Mouse (Mus musculus): ENCODE results near the gene Mnd1.

Gene Mnd1

DNA sequence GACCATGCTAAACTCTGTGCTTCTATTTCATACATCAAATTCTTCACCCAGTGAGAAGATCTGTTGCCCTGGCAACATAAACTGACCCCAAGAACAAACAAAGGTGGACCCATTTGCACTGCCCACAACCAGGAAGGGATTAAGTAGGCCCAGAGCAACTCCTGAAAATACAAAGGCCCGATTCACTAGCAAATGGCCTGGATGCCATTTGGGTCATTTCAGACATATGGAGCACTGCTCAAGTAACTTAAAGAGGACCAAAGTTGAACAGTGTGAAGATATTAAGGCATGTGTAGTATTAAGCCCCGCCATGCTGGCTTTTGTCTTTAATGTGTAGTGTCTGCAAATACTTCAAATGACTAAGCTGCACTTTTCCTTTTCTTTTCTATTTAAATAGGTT, 68.7 kb downstream of the Mnd1 start:
- no peak for DNase-seq

DNA sequence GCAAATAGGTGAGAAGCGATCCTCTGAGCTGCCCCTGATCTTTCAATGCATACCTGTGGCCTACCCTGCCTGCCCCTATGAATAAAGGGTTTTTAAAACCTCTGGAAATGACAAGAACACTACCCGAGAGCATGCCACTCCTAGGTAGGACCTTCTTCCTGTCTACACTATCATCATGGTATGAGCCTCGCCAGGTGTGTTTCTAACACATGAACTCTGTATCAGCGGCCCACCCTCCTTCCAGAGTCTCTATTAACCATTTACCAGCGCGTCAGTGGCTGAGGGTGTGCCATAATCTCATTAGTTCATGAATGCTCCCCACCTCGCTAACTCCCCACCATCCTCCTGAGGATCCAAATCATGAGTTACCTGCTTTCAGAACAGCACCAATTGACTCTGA, 69.2 kb downstream of the Mnd1 start:
- no peak for DNase-seq

GRCm38 (mm10) chr3:84085429-84085828, 70.2 kb downstream of the Mnd1 start:
- DNase-seq: no peak

- no peak for DNase-seq
These were observed 74.3 kb downstream of the Mnd1 start for GRCm38 (mm10) chr3:84081208-84081722.

DNA sequence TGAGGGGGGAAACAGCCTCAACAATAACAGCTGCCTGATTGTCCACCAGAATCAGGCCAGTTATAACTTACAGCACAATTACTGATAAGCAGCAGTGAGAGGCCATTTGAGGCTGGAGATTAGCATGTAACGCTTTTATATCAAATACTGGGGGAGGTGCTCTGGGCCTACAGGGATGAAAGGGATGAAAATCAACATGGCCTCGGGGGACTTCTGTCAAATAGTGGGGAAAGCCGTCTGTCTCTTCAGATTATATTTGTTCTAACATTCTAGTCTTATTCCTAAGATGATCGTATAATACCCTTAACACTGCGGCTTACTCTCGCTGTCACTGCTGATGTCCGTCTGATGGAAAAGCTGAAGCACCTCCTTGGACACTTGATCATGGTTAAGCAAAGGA, 75.5 kb downstream of the Mnd1 start:
- no peak for DNase-seq

- DNase-seq: no peak
These were observed 78.1 kb downstream of the Mnd1 start for GRCm38 (mm10) chr3:84077505-84077904.

- no peak for DNase-seq
These were observed 78.8 kb downstream of the Mnd1 start for GRCm38 (mm10) chr3:84076543-84077332.

GRCm38 (mm10) chr3:84075516-84075915, 80.1 kb downstream of the Mnd1 start:
- no peak for DNase-seq

DNA sequence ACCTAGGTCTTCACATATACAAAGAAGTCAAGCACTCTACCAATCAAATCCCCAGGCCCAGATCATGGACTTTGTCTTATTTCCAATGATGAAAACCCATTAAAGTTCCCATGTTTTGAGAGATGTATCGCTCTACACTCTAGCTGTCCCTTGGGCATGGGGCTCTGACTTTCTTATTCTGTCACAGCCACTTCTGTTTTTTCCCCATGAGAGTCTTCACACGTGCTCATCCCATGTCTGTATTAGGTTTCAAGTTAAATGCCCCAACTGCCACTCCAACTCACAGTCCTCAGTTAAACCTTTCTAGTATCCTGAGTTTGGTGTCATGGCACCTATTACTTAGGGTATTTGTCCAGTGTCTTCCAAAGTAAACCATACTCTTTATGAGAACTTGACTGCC, 80.8 kb downstream of the Mnd1 start:
- no peak for DNase-seq

GRCm38 (mm10) chr3:84071641-84072040, 83.9 kb downstream of the Mnd1 start:
- DNase-seq: peak; percentile 27

GRCm38 (mm10) chr3:84070811-84071210, 84.8 kb downstream of the Mnd1 start:
- DNase-seq: no peak

DNA sequence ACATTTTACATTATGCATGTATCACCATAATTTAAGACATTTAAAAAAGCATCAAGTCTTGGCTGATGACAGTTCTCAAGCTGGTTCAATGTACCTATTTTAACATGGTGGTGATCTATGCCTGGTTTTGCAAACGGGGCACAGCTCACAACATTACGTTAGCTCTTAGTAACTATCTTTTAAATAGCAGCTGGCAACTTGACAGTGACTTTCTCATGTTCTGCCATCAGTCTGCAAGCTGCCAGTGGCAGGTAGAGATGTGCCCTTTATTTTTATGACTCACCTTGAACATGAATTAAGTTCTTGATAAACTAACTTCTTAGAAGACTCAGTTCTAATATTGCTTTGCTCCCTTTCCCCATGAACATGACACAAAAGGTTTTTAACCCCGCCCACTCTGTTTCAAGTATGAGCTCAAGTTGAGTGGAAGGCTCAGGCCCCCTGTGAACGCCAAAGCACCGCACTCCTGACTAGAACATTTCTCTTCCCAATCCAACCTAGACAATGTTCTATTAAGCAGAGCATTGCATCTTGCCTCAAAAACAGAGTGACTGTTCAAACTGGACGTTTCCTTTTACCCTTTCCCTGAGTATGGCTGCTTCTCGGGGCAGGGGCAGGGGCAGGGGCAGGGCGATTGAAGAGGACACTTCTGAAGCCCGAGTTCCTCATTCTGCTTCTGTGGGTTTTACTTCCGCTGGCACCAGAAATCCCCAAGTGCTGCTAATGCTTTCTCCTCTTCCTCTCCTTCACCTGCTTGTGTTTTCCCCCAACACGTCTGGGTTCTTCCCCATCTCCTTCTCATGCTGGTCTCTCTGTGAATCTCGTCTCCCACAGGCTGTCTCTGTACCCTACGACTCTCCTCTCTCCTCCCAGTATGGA, 86.5 kb downstream of the Mnd1 start:
- DNase-seq: peak; percentile 26

- peak; percentile 49 for DNase-seq
These were observed 89.8 kb downstream of the Mnd1 start for GRCm38 (mm10) chr3:84065825-84066224.

DNA sequence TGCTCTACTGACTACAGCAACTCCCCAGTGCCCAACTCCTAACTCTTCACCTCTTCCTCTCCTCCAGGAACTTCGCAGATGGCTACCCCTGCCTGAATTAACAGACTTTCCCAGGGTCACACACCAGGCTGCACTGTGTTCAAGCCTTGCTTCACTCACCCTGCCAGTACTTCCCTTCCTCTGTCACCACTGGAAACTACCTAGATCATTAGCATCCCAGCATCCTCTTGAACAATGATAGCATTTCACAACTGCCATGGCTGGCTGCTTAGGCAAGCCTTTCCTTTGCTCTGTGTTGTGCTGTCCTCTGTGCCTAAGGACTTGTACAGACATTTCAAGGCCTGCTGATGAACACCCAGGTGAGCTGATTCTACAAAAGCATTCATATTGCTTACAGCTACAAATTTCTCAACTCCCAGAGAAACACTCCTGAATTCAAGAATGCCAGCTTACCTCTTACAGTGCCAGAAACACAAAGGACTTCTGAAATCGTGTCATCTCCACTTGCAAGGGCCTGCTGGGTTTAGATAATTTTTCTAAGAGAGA, 92.1 kb downstream of the Mnd1 start:
- DNase-seq: no peak

GRCm38 (mm10) chr3:84061523-84062453, 93.8 kb downstream of the Mnd1 start:
- DNase-seq: no peak

GRCm38 (mm10) chr3:84060946-84061345, 94.6 kb downstream of the Mnd1 start:
- no peak for DNase-seq

DNA sequence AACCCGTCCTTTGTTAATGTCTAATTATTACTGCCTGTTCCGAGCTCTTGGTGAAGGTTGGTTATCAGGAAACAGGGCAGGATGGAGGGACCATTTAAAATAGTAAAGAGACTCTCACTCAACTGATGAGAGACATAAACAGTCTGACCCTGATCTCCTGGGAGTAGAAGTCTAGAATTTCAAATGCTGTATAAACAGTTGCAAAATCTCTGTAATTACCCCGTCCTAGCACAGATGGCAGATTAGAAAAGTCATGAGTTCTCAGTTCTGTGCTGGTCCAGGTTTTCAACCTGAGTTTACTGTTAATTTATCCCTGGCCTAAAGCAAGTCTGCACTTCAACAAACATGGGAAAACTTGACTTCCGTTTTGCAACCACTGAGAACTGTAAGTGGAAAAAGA, 95.5 kb downstream of the Mnd1 start:
- no peak for DNase-seq

DNA sequence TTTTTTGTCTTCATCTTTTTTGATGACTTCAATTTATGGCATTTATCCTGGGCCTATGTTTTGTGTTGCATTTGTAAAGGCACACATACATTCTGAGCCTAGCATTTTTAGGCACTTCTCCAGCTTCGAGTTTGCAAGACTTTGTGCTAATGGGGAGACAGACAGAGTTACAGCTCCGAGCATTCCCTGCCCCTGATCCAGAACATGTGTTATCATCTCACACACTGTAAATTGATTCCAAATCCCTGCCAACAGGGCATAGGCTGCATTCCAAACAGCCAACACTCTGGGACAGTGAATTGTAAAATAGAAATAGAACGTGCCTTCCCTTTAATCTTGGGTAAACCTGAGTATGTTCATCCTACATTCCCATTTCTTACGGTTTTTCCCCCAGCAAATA, 95.9 kb downstream of the Mnd1 start:
- DNase-seq: no peak

- DNase-seq: no peak
These were observed 96.3 kb downstream of the Mnd1 start for GRCm38 (mm10) chr3:84059261-84059660.

DNA sequence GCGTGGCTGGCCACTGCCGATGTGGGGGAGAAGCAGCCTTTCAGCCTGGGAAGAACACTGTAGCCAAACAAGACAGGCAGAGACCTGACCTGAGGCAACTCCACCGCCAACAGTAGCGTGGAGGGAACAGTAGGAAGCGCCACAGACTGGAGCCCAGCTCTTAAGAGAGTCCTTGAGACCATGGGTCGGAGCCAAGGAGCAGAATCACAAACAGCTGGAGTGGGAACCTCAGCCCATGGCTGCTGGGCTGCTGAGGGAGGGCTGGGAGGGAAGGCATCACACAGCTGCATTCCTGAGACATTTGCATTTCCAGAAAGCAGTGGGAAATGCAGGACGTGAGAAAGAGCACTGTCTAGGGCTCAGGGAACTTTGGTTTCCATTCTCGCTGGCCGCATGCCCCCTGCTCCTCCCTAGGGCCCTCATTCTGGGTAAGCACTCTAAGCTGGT, 106.8 kb downstream of the Mnd1 start:
- DNase-seq: no peak

GRCm38 (mm10) chr3:84046206-84046605, 109.4 kb downstream of the Mnd1 start:
- DNase-seq: no peak

- DNase-seq: no peak
These were observed 113.8 kb downstream of the Mnd1 start for GRCm38 (mm10) chr3:84041739-84042138.

Measured in thymus, postnatal 4 days (tissue).